Mouse (Mus musculus) kidney, adult 18-20 months (tissue): ENCODE data around the gene Esrra.
"Not testable (repeated sequence)": the region's sequence is repeated elsewhere in the genome, so short reads cannot be mapped to it uniquely, and the experiment has no call there.

ENCODE experiments used
- DNase-seq: peaks from one replicate; pipeline ENCODE4 v3.0.0; 2021

Esrra gene

GRCm38 (mm10) chr19:6919876-6920740 lies 1.5 kb downstream of the Esrra start:
- peak; percentile 75 for DNase-seq

GRCm38 (mm10) chr19:6919431-6919830 lies 2.2 kb downstream of the Esrra start:
- no peak for DNase-seq

DNA sequence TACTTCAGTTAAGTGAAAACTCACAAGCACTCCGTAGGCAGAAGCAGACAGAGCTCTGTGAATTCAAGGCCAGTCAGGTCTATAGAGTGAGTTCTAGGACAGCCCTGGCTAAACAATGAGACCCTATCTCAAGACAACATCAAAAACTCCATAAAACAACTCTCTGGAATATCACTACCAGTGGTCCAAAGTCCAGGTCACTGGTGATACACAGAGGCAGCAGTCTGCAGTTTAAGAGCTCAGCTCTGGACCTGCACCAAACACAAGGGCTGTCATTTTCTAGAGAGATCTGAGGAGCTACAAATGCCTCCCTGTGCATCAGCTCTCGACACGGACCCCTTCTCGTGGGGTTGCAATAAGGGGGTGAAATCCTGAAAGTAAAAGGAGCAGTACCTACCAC lies 3.3 kb downstream of the Esrra start:
- DNase-seq = no peak

DNA sequence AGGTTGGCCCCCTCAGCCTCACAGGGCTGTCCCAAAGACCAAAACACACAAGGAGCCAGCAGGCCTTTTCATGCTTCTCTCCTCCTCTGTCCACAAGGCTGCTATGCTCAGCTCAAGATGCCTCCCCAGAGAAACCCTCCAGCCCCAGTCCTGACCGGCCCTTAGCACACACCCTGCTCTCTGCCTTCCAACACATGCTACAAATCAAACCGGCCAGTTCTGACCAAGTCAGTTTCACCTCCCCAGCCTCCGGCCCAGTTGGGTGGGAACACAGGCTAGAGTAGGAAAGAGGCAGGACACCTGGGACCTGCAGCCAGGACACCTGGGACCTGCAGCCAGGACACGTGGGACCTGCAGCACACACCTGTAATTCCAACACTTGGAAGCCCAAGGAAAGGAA lies 5.1 kb downstream of the Esrra start:
- no peak for DNase-seq

- no peak for DNase-seq
These were observed 6.3 kb downstream of the Esrra start for GRCm38 (mm10) chr19:6915276-6915675.

DNA sequence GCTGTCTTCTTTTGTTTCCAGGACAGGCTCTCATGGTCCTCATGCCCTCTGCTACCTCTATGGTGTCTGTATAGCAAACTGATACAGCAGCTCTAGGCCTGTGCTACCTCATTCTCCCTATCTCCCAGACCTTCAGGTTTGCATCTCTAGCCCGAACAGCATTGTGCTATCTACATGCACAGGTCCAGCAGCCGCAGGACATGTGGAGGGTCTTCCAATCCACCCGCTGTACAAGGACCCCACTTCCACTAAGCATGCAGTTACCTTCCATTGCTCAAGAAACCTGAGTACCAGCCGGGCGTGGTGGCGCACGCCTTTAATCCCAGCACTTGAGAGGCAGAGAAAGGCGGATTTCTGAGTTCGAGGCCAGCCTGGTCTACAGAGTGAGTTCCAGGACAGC lies 7.1 kb downstream of the Esrra start:
- no peak for DNase-seq

- DNase-seq = no peak
These were observed 7.6 kb downstream of the Esrra start for GRCm38 (mm10) chr19:6913991-6914390.

GRCm38 (mm10) chr19:6913036-6913435 lies 8.6 kb downstream of the Esrra start:
- no peak for DNase-seq

GRCm38 (mm10) chr19:6912205-6912970 lies 9.2 kb downstream of the Esrra start:
- no peak for DNase-seq

DNA sequence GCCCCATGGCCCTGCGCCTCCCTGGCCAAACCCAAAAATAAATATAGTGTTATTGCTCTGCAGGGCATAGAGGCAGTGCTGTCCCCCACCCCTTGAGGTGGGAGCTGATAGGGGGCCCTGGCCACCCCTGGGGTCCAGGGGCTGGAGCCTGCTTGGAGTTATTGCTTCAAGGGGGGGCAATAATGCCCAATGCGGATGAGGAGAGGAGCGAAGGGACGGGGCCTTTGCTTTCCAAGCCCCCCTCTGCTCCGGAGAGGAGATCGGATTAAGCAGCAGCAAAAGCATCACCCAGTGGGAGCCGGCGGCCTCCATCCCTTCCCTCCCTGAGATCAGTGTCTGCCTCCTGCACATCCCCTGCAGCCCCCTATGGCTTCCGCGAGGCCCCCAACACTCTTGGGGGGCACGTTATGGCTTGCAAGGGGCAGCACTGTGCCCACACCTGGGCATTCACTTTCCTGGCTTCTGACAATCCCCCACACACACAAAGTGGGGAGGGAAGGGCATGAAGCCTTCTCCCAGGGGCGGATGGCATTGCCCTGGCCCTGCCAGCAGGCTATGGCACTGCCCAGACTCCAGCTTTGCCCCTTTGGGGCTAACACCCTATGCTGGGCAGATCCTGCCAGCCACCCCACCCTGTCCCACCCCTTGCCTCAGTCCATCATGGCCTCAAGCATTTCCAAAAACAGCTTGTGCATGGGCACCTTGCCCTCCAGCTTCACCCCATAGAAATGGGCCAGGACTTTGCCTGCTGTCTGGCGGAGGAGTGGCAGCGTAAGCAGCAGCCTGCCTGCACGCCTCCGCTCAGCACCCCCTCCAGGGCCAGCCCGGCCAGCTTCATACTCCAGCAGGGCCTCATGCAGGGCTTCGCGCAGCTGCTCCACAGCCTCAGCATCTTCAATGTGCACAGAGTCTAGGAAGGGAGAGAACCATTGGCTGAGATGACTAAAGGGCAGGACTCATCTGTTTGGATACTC lies 10.2 kb downstream of the Esrra start:
- DNase-seq = no peak

- DNase-seq = not testable (repeated sequence)
These were observed 11.3 kb downstream of the Esrra start for GRCm38 (mm10) chr19:6910306-6910705.

DNA sequence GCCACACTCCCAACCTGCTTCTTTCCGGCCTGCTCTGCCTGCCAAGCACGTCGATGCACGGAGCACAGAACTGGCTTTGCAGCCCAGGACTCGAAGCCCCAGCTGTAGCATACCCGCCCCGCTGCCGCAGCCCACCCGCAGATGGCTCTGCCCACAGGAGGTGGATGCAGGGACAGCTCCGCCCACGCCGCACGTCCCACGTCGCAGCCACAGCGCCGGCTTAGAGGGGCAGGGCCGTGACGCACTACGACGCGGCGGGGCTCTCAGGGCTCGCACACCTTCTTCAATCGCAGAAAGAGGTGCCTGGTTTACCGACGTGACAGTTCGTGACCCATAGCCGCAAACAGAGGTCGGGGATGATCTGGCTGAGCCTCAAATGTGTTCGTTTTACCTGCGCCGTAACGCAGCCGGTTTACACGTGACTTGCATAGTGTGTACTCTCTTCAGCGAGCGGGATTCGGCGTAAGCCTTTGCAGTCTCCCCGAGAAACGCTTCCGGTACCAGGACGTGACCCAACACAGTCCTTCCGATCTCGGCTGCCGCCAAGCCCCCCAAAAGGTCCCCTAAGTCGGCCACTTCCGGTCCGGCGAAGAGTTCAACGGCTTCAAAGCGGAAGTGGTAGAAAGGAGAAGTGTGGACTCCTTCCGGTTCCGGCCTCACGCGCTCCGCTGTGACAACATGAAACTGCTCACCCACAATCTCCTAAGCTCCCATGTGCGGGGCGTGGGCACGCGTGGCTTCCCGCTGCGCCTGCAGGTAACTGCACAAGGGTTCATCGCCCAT lies 11.9 kb downstream of the Esrra start, which contains the start of the genes Trmt112 and Prdx5:
TSS of gene Trmt112 (plus strand) at position 192 of the 783 bp plus-strand sequence.
TSS of gene Prdx5 (minus strand) at position 600 of the 783 bp plus-strand sequence.
- DNase-seq = peak; percentile 91

DNA sequence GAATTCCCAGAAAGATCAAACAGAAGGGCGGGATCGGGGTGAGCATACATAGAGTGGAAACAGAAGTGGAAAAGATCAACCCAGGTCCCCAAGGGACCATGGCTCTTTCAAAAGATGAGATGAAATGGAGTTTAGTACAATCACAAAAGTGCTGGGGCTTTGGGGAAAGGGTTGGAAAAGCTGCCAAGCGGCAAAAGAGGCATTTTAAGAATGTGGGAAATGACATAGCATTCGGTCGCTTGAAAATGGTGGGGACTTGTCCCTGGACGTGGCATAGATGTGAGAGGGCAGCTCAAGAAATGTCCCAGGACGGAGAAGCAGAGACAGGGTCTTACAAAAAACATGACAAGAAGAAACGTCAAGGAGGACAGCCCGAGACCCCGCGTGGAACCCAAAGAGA lies 12.6 kb downstream of the Esrra start:
- no peak for DNase-seq

GRCm38 (mm10) chr19:6907811-6908540 lies 13.6 kb downstream of the Esrra start:
- peak; percentile 62 for DNase-seq

- DNase-seq = no peak
These were observed 14.5 kb downstream of the Esrra start for GRCm38 (mm10) chr19:6907094-6907493.

DNA sequence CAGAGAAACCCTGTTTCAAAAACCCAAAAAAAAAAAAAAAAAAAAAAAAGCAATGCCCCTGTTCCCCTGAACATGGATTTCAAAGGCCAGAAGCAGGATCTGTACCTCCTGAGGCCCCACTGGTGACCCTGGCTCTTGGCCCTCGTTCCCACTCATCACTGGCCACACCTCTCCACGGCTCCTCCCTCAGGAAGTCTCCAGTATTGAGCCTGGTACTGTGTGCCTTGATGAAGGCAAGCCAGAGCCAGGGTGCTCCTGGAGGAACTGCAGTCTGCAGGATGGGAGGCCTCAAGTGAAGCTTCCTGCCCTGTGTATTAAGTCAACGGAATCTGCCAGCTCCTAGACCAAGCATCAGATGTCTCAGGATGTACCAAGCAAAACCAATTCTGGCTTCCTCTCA lies 15.4 kb downstream of the Esrra start:
- peak; percentile 65 for DNase-seq

DNA sequence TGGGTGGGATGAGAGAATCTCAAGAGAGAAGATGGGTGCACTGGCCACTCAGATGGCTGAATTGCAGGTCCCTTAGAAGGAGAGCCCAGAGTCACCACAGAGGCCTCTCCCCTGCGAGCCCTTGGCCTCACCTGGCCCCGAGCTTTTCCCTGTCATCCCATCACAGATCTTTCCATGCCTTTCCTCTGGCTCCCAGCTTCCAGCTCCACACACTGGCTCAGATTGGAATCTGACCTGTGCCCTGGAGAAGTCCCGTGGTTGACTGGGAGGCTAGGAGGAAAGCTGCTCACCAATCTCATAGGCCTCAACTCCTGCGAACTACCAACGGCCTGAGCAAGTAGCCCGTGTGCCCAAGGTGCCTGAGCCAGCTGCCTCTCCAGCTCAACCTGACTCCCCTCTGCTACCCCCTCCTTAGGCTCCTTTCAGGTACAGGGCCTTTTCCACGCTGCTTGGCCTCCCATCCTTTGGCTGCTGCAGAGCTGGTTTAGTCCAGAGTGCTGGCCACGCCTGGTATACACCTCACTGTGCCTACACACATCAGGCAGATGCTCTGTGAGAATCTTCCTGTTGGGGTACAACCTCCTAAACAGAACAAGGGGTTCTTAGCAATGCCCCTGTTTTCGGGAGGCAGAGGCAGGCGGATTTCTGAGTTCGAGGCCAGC lies 16.0 kb downstream of the Esrra start:
- DNase-seq = no peak

DNA sequence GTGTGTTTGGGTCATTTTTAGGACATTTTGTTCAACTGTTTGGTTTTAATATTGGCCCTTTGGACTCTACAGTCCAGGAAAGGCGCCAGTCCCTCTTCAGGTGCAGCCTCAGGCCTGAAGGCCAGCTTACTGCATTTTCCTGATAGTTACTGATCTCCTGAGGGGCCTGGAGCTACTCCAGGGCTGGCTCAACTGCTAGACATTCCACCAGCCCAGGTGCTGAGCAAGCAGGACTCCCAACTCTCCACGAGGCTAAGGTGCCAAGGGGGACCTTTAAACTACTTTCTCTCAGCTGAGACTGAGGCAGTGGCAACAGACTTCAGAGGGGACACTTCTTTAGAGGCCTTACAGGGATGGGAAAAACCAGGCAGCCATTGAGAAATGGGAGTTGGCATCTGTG lies 16.8 kb downstream of the Esrra start:
- peak; percentile 77 for DNase-seq

GRCm38 (mm10) chr19:6903031-6903430 lies 18.6 kb downstream of the Esrra start:
- peak; percentile 60 for DNase-seq

DNA sequence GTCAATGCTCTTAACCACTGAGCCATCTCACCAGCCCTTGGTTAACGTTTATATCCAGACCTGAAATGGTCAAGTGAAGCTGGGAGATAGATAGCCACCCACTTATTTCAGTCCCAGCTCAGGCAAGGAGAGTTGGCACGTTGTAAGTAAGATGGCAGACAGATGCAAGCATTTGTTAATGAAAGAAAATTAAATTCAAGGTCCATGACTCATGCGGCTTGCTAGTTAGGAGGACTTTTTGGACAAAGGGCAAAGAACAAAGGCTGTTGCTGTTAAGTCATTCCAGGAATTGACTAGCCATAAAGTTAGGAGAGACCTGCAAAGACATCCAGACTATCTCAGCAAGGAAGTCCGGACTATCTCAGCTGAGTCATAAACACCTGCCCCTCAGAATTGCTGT lies 22.0 kb downstream of the Esrra start:
- DNase-seq = no peak
